Mouse (Mus musculus) heart, postnatal 0 days (tissue): ENCODE results near the gene F2r. TPM values are rescaled to one million over a fixed set of nuclear protein-coding genes. Genes with fewer than 3 reads are reported as not detected.

Experiments
- ATAC-seq: fragments of 200-750 bp; cut with Nextera tagmentation; 2 replicates; pipeline ENCODE4 v1.8.0; 2017; ENCODE audit warnings: low read depth, moderate number of reproducible peaks, moderate library complexity; ENCODE audit not compliant: insufficient read depth
- DNase-seq: peaks from one replicate; pipeline ENCODE4 v3.0.0-alpha.2; 2016; ENCODE audit warnings: low spot score
- H3K27ac ChIP-seq: fragments of 300-500 bp; sonication (generic); 2 replicates; pipeline ENCODE4 v1.5.1; 2014; ENCODE audit warnings: low read depth, mild to moderate bottlenecking
- H3K27me3 ChIP-seq: fragments of 300-500 bp; sonication (generic); 2 replicates; pipeline ENCODE4 v1.6.1; 2014; ENCODE audit warnings: low read length, mixed read lengths; ENCODE audit not compliant: control insufficient read depth, insufficient read depth
- H3K36me3 ChIP-seq: fragments of 300-500 bp; sonication (generic); replicated peaks from 2 replicates; pipeline ENCODE4 v1.6.1; 2014; ENCODE audit warnings: low read length, mixed read lengths; ENCODE audit not compliant: control insufficient read depth, insufficient read depth
- H3K4me1 ChIP-seq: fragments of 300-500 bp; sonication (generic); 2 replicates; pipeline ENCODE4 v1.6.1; 2014; ENCODE audit warnings: antibody characterized with exemption; ENCODE audit not compliant: control insufficient read depth, insufficient read depth
- H3K4me2 ChIP-seq: fragments of 300-500 bp; sonication (generic); 2 replicates; pipeline ENCODE4 v1.6.1; 2014; ENCODE audit warnings: low read depth, mild to moderate bottlenecking, low read length, moderate library complexity
- H3K4me3 ChIP-seq: fragments of 300-500 bp; sonication (generic); 2 replicates; pipeline ENCODE4 v1.5.1; 2014; ENCODE audit warnings: low read depth, low read length
- H3K9ac ChIP-seq: fragments of 300-500 bp; sonication (generic); replicated peaks from 2 replicates; pipeline ENCODE4 v1.6.1; 2014; ENCODE audit warnings: low read depth, low read length, mixed read lengths
- H3K9me3 ChIP-seq: fragments of 300-500 bp; sonication (generic); replicated peaks from 2 replicates; pipeline ENCODE4 v1.6.1; 2016; ENCODE audit warnings: low read length; ENCODE audit not compliant: control insufficient read depth
- CTCF ChIP-seq: IDR thresholded peaks from 2 replicates; pipeline ENCODE4 v1.5.1; 2016; ENCODE audit warnings: antibody characterized with exemption, control low read depth, low read depth
- EP300 ChIP-seq: IDR thresholded peaks from 2 replicates; pipeline ENCODE4 v1.6.1; 2016; ENCODE audit warnings: antibody characterized with exemption, low read depth
- WGBS: fragments of 180-500 bp; shearing (Covaris S2); extraction: QIAGEN DNeasy Blood & Tissue Kit; methylation state at CpG from one replicate; pipeline ENCODE4 v1.1.7; 2014; 5-methylcytosine and 5-hydroxymethylcytosine counted together
- polyA plus RNA-seq: library from polyadenylated mRNA; unstranded; fragments of >200 nt; fragmentation: Nextera tagmentation; extraction: Ambion mirVana; gene quantifications from 2 replicates; pipeline ENCODE4 v1.2.1, GENCODE M21; 2015
- total RNA-seq: library from RNA; depleted of rRNA; stranded (reverse); fragments of >200 nt; gene quantifications from 2 replicates; pipeline ENCODE4 v1.2.3, GENCODE M21; 2014; ENCODE audit warnings: low replicate concordance; rRNA removed

The F2r gene
- total RNA-seq (105 and 161 TPM in 2 replicates), polyA plus RNA-seq (62.1 and 63.9 TPM in 2 replicates)

DNA sequence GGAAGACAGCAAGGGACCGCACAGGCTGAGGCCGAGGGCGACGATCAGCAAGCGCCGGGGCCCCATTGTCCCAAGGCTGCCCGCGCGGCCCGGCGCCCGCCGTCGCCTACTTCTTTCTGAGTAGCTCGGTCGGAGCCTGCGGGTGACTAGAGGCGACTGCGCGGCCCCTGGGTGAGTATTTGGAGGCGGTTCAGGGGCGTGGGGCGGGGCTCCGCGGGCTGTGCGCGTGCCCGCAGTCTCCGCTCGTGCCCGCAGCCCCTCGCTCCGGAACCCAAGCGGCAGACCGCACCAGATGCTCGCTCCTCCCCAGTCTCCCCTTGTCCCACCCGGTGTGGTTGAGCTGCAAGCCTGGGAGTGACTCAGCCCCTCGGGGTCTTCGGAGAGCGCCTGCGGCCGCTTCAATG lies at the start of gene F2r:
Gene F2r (minus strand): TSS at position 179 of the 404 bp plus-strand sequence.
- Histone ChIP-seq H3K27me3 (no peaks in the 10 kb centered on the region), H3K4me2 (peak within 1 kb of the TSS; percentile 78), H3K27ac (peak within 1 kb of the TSS; percentile 93), H3K4me3 (peak within 1 kb of the TSS; percentile 87), H3K9ac (peak within 1 kb of the TSS; percentile 92), H3K4me1 (peaks cover 22% of the 10 kb centered on the region; the same call in 1 of the 2 replicates), H3K9me3 (no peaks in the 10 kb centered on the region), H3K36me3 (no peaks in the 10 kb centered on the region; the same call in 1 of the 2 replicates)
- ATAC-seq = peak; percentile 93
- 1% methylated on average over 36 of the region's 42 CpGs for WGBS
- DNase-seq = peak; percentile 88
- TF ChIP-seq EP300 (peak; percentile 48; the same call in 1 of the 2 replicates), CTCF (no peak)

DNA sequence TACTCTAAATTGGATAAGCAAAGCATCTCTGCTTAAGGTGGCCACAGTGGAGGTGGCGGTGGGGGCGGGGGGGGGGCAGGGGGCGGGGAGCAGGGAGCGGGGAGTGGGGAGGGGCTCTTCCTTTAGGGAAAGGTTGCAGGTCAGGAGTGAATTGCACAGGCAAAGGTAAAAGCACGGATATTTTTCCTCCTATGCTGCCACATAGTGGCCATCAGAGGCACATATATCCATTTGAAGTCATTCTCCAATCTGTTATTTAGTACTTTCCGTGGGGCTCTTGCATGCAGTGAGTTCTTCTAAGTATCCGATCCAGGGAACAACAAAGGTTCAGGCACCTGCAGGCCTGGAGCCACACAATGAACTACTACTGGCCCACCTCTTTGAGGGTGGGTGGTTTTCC lies 49.0 kb upstream of the F2r start:
- H3K4me2 ChIP-seq = no peak overlapping the region
- no peak overlapping the region for H3K9ac ChIP-seq
- H3K36me3 ChIP-seq = no peaks in the 10 kb centered on the region
- 5% methylated on average over 7 of the region's 7 CpGs for WGBS
- no peaks in the 10 kb centered on the region for H3K27me3 ChIP-seq
- H3K9me3 ChIP-seq = no peaks in the 10 kb centered on the region
- peak; percentile 59 for DNase-seq
- peak; percentile 33; the same call in 1 of the 2 replicates for ATAC-seq
- no peak overlapping the region for H3K27ac ChIP-seq
- no peak overlapping the region for H3K4me3 ChIP-seq
- TF ChIP-seq EP300 = no peak
- peak; percentile 62 for TF ChIP-seq CTCF
- no peaks in the 10 kb centered on the region; the same call in 1 of the 2 replicates for H3K4me1 ChIP-seq

DNA sequence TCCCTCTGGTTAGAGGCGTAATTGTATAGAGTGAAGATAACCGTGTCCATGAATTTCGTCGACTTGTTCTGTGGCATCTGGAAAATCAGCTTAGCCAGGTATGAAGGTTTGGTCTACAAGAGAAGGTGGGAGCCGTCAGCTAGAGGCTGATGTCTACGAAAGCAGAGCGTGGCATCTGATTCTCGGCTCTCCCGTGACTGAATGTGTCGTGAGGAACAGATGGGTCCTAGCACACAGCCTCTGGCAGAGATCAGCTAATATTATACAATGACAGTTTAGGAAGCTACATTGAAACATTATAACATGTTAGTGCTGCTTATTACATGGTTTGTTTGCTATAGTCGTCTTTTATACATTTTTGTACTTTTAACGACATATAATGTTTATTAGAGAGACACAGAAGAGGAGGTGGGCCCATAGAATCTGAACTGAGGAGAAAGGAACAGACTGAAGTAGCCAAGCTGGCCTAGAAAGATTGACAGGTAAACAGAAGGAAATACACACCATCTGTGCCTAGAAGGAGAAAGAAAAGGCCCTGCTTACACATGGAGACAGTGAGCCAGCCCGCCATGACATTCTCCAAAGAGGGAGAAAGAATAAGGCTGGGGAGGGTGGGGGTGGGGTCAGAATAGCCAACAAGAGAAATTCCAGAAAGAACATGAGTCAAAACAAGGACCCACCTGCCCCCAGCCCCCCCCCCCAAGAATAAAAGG lies 47.5 kb upstream of the F2r start:
- no peak overlapping the region for H3K4me3 ChIP-seq
- TF ChIP-seq EP300 (no peak), CTCF (no peak)
- DNase-seq = no peak
- H3K4me2 ChIP-seq = no peak overlapping the region
- no peaks in the 10 kb centered on the region for H3K9me3 ChIP-seq
- no peaks in the 10 kb centered on the region for H3K36me3 ChIP-seq
- no peak for ATAC-seq
- H3K27me3 ChIP-seq = no peaks in the 10 kb centered on the region
- H3K9ac ChIP-seq = no peak overlapping the region
- WGBS = 88% methylated on average over 13 of the region's 13 CpGs
- H3K27ac ChIP-seq = no peak overlapping the region
- no peaks in the 10 kb centered on the region for H3K4me1 ChIP-seq

DNA sequence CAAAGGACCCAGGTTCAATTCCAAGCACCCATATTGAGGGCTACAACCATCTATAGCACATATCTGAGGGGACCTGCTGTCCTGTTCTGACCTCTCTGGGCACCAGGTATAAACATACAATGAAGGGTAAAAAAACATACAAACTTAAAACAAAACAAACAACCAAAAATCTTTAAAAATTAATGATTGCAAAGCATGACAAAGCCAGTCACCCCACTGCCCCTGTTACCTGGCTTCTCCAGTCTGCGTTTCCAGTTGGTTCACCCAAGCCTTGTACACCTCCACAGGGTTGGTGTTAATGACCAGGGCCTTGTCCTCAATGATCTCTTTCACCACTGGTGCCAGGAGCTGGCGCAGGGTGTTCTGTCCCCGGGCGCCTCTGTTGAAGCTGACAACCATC lies 45.5 kb upstream of the F2r start:
- no peak for DNase-seq
- no peaks in the 10 kb centered on the region for H3K36me3 ChIP-seq
- TF ChIP-seq CTCF = no peak
- H3K27ac ChIP-seq = no peak overlapping the region
- H3K4me3 ChIP-seq = no peak overlapping the region
- H3K4me2 ChIP-seq = no peak overlapping the region
- H3K4me1 ChIP-seq = no peaks in the 10 kb centered on the region
- ATAC-seq = no peak
- no peak overlapping the region for H3K9ac ChIP-seq
- H3K27me3 ChIP-seq = no peaks in the 10 kb centered on the region
- no peaks in the 10 kb centered on the region for H3K9me3 ChIP-seq
- 93% methylated on average over 4 of the region's 4 CpGs for WGBS

DNA sequence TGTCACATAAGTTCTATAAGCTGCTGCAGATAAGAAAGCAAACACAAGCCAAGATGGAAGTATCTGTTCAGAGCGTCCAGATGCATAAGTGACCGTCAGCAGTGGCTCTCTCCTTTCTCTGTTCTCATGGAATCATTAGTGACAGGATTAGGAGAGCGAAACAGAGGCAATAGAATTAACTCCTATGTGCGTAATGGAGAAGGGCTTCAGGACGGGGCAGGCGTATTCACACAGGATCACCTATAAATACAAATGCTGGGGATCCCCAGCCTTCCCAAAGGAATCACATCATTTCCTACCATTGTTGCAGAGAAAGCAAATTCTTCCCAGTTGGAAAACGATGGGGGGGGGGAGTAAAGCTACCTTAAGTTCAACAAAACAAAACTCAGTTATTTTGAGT lies 41.1 kb upstream of the F2r start:
- WGBS = 49% methylated on average over 7 of the region's 7 CpGs
- Histone ChIP-seq H3K9ac (no peak overlapping the region), H3K9me3 (no peaks in the 10 kb centered on the region), H3K4me2 (peak overlapping the region; percentile 10), H3K4me1 (0 out of 2 replicates have a peak, but pooled peaks cover 7% of the 10 kb centered on the region), H3K4me3 (no peak overlapping the region), H3K36me3 (no peaks in the 10 kb centered on the region), H3K27me3 (no peaks in the 10 kb centered on the region), H3K27ac (peak overlapping the region; percentile 83)
- peak; percentile 68; the same call in 1 of the 2 replicates for TF ChIP-seq EP300
- no peak for TF ChIP-seq CTCF
- peak; percentile 51 for ATAC-seq
- peak; percentile 30 for DNase-seq
